Mouse (Mus musculus) embryo, embryonic 10 days (tissue): ENCODE measurements around the gene Rtkn2.
A peak's percentile ranks its signal among the peaks of the same experiment; 100 is the strongest.
"Not testable (repeated sequence)": the region's sequence is repeated elsewhere in the genome, so short reads cannot be mapped to it uniquely, and the experiment has no call there.

Source experiments
- DNase-seq: peaks from one replicate; pipeline ENCODE4 v3.0.0-alpha.2; 2015; ENCODE audit warnings: low spot score

Gene Rtkn2

DNA sequence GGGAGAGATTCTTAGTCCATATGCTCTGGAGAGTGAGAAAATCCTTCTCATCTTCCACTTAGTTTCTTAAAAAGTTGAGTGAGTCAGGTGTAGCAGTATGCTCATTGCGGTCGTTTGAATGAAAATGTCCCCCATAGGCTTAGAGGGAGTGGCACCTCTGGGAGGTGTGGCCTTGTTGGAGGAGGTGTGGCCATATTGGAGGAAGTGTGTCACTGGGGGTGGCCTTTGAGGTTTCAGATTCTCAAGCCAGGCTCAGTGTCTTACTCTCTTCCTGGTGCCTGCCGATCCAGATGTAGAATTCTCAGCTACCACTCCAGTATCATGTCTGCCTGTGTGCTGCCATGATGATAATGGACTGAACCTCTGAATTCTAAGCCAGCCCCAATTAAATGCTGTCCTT lies 99.3 kb downstream of the Rtkn2 start:
- no peak for DNase-seq

DNA sequence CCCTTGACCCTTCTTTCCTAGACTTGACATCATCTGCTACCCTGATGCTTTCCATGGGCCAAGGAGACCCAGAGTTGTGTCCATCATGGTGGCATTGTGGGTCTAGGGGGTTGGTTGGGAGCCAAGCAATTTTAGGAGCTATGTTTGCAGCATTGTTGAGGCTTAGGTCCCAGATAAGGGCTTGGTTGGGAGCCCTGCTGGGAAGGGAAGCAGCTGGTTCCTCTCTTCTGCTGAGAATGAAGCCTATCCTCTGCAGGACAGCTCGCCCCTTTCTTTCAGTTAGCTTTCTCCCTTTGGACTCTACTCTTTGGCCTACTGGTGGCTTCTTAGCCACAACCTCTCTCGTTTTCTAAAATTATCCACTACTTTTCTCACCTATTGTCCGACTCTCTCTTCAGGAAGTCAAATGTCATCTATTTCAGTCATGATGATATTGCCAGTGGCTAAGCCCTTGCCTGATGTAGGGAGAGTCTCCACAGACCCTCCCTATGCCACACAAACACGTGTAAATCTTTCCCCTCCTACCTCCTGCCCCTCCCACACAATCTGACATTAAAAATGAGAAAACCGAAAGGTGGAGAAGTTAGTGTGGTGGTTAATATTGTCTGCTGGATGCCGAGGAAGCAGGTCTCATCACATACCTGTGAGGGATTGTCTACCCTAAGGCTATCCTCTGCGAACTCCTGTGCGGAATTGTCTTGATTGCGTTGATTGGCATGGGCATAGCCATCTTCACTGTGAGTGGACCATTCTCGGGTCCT lies 100.7 kb downstream of the Rtkn2 start:
- no peak for DNase-seq

DNA sequence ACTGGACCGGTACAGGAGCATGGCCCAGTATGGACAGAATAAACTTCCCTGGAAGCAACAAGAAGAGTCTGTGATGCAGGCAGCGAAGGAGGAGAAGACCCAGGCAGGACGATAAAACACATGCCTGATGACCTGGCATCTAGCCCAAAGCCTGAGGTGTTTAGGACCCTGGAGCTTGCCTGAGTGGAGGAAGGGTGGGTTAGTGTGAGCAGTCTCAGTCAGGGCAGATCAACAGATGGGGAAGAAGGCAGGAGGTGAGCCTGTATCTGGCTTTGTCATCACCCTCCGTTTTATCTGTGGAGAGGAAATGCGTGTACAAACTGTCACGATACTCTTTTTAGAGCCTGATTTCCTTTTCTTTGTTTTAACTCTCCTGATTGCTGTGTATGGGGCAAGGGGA lies 102.3 kb downstream of the Rtkn2 start:
- DNase-seq = no peak

DNA sequence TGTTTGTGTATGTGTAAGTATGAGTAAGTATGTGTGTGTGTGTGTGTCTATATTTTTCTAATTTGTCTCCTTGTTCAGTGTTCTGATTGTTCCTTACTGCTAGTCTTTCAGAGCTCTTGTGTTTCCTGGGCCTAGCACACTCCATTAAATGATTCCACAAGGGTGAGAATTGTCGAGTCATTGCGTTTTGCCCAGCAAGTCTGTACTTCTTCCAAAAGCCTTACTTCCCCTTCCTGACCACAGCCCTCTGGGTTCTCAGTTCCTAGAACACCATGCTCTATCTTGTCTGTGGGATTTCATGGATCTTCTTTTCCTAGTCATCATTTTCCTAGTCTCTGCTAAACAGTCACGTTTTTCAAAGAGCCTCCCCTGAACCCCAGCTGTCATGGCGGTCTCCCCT lies 106.2 kb downstream of the Rtkn2 start:
- DNase-seq = no peak

DNA sequence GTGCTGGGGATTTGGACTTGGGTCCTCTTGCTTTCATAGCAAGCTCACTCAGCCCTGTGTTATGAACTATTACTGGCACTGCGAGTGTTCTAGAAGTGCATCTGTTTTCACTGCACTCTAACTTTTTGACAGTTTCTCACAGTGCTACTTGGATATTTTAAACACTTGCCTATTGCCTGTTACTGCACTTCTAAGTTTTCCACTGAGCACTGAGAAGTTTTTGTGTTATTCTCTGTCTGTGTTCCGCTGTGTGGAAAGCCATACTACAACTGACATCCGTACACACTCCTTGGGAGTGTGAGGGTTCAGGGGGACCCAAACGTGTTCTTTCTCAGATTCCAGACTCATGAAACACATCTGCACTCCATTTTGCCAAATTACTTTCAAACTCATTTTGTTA lies 107.6 kb downstream of the Rtkn2 start:
- no peak for DNase-seq

DNA sequence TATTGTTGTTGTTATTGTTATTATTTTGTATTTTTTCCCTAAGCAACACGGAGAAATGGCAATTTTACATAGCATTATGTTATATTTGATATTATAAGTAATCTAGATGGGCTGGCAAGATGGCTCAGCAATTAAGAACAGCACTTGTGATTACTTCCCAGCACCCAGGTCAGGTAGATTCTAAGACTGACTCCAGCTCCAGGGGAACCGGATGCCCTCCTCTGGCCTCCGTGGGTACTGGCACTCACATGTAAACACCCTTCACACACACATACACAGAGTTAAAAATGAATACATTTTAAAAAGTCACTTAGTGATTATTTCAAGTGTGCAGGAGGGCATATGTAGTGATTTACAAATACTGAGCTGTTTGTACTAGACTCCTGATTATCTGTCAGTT lies 108.4 kb downstream of the Rtkn2 start:
- DNase-seq = no peak

DNA sequence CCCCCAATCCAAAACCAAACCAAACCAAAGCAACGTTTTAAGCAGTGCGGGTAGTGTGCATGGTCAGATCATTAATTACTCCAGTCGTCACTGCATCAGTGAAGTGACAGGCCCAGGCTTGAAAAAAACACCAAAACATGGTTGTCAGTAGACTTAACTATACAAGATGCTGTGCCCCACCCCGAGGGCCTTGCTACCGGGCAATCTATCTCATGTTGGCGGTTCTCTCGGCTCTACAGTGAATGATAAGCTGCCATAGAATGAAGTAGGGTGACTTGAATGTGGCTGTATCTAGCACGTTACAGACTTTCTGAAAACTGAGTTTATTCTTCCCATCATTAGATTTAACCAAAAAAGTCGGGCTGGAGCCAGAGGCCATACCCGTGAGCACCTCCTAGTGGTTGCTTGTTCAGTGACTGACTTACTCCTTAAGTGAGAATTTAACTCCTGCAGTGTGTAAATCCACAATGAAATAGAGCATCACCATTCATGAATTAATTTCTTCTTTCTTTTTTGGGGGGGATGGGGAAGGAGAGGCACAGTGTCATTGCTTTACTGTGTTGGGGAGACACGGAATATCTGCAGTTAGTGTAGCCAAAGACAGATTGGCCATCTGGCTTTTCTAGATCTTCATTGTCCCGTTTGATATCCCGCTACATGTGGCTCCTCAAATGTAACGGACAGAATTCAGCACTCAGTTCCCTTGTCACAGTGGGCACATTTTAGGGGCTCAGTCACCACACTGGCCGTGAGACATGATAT lies 110.2 kb downstream of the Rtkn2 start:
- DNase-seq = peak; percentile 40

DNA sequence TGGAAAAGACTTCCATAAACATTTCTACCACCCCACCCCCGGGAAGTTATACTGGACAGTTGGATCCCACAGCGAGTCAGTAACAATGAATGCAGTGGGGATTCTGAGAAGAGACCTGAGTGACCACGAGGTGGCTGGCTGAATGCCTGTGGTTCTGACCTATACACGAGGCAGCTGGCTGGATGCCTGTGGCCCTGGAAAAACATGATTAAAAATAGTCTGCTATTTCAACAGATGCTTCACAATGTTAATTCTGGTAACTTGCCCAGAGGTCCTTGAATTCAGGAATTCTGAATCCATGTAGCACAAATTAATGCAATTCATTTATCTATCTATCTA lies 110.8 kb downstream of the Rtkn2 start:
- no peak for DNase-seq

DNA sequence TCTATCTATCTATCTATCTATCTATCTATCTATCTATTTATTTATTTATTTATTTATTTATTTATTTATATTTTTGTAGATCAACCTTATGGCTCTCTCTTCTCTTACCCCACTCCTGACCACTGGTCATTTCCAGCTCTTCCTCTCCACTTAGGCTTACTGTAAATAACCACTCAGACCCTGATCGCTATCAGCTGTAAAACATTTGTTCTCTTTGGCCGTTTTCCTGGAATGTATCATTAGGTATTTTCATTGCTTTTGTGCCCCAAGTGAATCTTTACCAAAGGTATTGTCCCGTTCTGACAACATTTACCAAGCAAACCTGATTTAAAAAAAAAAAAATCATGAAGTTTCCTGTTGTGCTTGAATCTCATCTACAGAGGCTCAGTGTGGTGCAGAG lies 111.2 kb downstream of the Rtkn2 start:
- DNase-seq = no peak

DNA sequence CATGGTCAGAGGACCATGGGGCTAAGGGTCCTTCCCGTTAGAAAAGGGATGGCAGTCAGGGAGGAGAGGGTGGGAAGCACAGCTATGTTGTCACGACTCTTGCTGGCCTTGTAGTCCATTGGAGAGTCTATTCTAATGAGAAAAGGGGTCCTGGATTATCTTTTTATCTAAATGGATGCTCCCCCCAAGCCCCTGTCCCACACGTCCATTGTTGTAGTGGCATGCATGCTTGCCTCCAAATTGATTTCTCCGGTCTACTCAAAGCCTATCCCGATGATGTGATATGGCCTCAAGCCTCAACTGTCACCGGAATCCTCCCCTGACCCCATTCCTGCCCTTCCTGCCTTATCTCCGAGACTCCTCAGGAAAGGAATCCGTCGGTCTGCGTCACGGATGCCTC lies 111.6 kb downstream of the Rtkn2 start:
- DNase-seq = no peak

DNA sequence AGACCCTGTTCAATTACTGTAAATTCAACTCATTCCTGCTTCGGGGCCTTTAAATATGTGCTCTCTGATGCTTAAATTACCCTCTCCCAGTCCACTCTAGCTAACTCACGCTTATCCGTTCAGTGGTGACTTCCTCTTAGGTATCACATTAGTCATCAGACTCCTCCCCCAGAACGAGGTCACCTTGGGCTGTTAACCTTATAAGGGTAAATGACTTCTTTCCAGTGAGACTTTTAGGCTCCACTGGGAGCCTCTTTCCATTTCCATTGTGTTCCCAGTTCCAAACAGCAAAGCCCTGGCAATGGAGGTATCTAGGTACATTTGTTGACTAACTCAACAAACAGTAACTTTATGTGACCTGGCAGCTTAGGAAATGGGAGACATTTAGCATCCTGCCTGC lies 112.5 kb downstream of the Rtkn2 start:
- no peak for DNase-seq

DNA sequence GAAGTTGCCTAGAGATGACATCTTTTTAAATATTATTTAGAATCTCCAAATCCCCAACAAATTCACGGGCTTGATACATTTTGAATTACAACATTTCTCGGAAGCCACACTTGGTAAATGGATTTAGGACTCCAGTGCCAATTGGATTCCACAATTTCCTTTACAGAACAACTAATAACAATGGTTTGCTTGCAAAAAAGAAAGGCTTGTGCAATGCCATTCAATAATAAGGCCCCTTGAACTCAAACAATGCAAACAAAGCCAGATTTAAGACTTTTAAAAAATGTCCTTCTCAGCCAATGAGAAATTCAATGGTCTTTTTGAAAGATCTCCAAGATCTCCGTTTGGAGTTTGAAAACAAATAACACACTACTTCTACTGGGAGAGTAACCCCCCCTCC lies 114.1 kb downstream of the Rtkn2 start:
- no peak for DNase-seq

DNA sequence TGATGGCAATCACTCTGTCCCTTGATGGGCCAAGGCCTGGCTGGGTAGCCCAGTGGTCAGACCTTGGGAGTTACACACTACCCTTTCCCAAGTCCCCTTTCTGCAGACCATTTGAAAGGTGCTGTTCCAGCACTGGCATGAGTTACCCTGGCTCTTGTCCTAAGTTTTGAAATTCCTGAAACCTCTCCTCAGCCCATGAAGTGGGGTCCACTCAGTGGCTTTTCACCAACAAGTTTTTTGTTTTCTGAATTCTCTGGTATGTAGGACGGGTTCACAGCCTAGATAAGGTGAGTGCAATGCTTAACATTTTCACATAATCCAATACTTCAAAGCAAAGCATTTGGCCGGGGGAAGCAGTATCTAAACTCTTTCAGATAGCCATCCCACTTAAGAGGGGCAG lies 115.8 kb downstream of the Rtkn2 start:
- no peak for DNase-seq

DNA sequence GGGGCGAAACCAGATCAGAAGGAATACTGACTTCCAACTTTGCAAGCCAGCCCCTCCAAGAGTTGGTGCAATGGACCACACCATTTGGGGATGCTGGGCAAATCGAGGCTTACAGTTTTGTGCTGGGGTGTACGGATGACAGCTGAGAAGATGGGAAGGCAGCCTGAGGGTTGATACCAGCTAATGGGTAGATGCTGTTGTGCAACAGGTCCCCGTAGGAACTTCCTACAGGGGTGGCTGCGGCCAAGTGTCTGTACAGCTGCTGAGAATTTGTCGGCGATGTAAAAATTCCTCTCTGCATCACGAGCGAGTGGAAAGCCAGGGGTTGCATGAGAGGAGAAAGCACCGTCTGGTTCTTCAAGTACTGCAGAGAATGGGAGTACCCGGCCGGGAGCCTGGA lies 117.0 kb downstream of the Rtkn2 start:
- DNase-seq = no peak

DNA sequence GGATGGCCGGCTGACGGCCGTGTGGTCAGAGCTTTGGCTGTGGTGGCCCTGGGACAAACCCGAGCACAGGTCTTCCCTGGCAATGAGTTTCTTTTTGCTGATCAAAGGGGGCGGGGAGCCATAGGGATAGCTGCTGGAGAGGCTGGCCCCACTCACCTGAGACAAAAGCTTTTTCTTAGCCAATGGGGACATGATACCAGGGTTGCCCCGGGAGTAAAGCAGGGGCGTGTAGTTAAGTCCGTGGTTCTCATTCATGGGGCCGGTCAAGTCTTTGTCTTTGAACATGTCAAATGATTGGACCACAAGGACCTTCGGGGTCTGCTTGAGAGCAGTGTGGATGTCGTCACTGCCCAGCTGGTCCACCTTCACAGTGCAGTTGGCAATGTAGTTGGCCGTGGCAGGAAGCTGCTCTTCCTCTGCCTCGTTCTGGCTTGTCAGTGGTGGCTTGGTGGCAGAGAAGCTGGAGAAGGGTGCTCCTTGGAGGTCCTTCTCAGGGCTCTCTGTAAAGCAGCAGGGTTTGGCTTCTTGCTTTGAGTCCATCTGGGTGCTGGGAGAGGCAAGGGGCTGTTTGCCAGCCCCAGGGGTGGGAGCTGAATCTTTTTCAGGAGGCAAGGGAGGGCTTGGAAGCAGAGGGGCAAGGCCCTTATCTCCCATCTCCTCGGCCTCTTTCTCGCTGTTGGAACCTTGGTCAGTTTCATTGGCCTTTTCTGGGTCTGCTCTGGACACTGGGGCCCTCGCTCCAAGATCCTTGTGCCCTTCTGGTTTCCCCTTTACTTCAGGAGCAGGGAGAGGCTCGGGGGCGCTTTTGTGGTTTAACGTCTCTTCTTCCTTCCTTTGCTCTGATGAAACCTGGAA lies 118.7 kb downstream of the Rtkn2 start:
- no peak for DNase-seq

DNA sequence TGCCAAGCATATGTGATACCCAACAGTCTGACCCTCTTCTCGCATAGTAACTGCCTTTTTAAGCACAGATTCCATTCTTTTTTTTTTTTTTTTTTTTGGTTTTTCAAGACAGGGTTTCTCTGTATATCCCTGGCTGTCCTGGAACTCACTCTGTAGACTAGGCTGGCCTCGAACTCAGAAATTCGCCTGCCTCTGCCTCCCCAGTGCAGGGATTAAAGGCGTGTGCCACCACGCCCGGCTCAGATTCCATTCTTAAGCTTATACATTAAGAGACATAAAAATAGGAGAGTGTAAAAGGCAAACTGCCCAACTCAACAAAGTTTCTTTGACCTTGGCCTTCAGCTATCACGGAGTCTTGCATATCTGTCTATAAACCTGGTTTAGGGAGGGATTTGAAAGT lies 120.4 kb downstream of the Rtkn2 start:
- DNase-seq = not testable (repeated sequence)

DNA sequence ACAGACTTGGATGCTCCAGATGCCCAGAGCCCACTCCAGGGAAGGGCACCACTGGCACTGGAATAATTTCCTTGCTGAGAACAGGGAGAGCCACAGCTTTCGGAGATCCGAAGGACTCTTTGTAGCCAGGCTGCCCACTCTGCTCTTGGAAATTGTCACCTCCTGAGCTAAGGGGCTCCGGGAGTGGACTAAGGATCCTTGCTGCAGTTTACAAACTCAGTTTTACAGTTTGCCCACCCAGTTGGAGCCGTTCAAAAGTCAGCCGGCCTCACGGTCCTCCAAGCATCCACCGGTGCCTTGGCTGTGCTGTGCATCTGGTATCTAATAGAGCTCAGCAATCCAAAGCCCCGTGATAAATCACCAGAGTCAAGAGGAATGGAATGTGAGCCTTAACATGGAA lies 121.1 kb downstream of the Rtkn2 start:
- DNase-seq = no peak

DNA sequence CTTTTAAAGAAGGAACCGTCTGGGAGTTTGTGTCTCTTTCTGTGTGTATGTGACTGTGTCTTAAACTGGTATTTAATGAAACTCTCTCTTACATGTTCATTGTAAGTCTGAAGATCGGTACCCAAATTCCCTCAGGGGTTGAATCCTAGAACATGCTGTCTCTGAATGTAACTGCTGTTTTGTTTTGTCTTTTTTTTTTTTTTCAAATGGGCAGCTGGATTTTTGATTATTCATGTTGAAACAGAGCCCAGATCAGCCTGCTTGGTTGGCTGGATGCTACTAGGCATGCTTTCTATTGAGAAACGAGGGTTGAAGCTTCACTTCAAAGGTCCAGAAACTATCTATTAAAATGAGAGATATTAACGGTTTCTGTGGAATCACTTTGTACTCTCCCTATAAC lies 121.9 kb downstream of the Rtkn2 start:
- no peak for DNase-seq

DNA sequence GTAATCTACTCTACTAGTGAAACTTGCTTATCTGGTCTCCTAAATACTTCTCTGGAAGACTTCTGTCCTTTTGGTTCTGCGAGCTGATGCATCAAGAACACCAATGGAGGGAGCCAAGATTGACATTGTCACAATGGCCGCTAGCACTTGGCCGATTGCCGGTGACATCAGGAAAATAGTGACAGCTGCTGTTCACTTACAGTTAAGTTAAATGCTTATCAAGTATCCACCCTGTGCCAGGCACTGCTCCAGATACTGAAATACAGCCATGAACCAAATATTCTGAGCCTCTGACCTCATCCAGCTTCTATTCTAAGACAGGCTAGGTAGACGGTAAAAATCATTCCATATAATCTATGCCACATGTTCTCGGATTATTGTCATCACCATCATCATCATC lies 123.2 kb downstream of the Rtkn2 start:
- DNase-seq = no peak

DNA sequence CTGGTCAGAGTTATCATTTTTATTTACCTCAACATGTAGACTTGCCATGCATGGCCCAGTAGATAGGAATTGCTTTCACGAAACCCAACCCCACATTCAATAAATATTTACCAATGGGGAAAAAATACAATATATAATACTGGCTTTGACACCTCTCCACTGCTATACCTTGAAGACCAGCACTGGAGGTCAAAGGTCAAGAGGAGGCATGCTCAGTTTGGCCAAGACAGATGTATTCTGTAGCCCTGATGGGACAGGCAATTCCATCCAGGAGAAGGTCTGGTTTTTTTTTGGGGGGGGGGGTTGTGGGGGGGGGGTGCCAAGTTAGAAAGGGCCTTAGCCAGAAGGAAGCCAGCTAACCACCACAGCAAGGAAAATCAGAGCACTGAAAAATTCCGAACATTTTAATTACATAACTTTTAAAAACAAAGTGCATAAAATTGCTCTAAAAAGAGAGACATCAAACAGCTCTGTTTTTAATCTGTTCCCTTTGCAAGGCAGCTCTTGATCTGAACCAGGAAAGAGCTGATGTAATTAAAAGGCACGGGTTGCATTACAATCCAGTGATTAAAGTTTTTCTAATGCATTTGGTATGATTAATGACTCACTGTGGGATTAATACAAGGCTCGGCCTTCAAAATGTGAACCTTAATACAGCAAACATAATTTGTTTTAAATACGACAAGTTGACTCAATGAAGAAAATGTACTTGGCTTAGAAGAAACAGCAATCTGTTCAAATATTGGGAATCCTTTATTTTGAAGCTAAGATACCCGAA lies 123.9 kb downstream of the Rtkn2 start:
- peak; percentile 47 for DNase-seq

DNA sequence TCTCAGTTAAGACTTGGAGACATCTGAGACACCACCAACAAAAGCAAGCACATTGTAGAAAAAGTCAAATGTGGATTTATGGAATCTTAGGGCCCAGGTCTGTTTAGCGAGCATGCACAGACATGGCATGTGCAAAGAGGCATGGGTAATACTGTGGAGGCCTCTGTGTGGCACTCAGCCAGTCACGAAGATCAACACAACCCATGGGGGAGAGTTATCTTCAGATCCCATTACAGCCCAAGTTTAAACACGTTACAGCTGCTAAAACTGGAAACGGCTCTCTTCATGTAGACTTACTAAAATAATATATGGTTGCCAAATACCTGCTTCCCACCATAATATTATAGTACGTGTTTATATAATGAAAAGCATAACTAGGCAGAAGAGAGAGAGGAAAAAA lies 124.6 kb downstream of the Rtkn2 start:
- no peak for DNase-seq

DNA sequence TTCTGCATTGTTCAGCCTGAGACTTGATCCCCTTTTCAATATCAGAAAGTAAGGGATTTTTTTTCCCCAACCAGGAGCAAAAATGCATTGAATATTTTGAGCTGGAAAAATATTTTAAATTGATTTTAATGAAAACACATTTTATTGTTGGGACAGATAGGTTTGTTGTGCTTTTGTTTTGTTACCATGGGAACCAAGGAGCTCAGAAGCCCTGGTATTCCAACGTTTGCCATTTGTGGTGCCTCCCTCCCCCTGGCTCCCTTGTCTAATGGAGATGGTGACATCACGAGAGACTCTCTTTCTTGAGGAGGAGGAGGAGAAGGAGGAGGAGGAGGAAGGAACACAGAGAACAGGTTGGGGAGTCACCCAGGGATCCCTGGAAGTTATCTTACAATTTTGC lies 125.1 kb downstream of the Rtkn2 start:
- peak; percentile 29 for DNase-seq
